Mouse (Mus musculus): ENCODE measurements around the gene Lrmda.

Lrmda gene

GRCm38 (mm10) chr14:22156991-22157390 is 137.5 kb downstream of the Lrmda start:
- no peak for DNase-seq (ENCODE audit: low read depth)

GRCm38 (mm10) chr14:22161416-22161815 is 141.9 kb downstream of the Lrmda start:
- no peak for DNase-seq (ENCODE audit: low read depth)

- DNase-seq (ENCODE audit: low read depth): no peak
These were observed 147.8 kb downstream of the Lrmda start for GRCm38 (mm10) chr14:22167285-22167684.

- DNase-seq (ENCODE audit: low read depth): no peak
These were observed 148.7 kb downstream of the Lrmda start for GRCm38 (mm10) chr14:22168077-22168794.

- DNase-seq (ENCODE audit: low read depth): no peak
These were observed 149.5 kb downstream of the Lrmda start for GRCm38 (mm10) chr14:22168795-22169568.

GRCm38 (mm10) chr14:22174757-22175156 is 155.2 kb downstream of the Lrmda start:
- no peak for DNase-seq (ENCODE audit: low read depth)

GRCm38 (mm10) chr14:22179761-22180160 is 160.2 kb downstream of the Lrmda start:
- DNase-seq (ENCODE audit: low read depth): no peak

GRCm38 (mm10) chr14:22181508-22181907 is 162.0 kb downstream of the Lrmda start:
- no peak for DNase-seq (ENCODE audit: low read depth)

GRCm38 (mm10) chr14:22183195-22183594 is 163.7 kb downstream of the Lrmda start:
- peak; percentile 53 for DNase-seq (ENCODE audit: low read depth)

- DNase-seq (ENCODE audit: low read depth): no peak
These were observed 165.9 kb downstream of the Lrmda start for GRCm38 (mm10) chr14:22185452-22185851.

- DNase-seq (ENCODE audit: low read depth): no peak
These were observed 170.6 kb downstream of the Lrmda start for GRCm38 (mm10) chr14:22190111-22190510.

GRCm38 (mm10) chr14:22192185-22192584 is 172.7 kb downstream of the Lrmda start:
- no peak for DNase-seq (ENCODE audit: low read depth)

- DNase-seq (ENCODE audit: low read depth): no peak
These were observed 178.5 kb downstream of the Lrmda start for GRCm38 (mm10) chr14:22198021-22198420.

- DNase-seq (ENCODE audit: low read depth): no peak
These were observed 179.3 kb downstream of the Lrmda start for GRCm38 (mm10) chr14:22198641-22199425.

- DNase-seq (ENCODE audit: low read depth): no peak
These were observed 182.2 kb downstream of the Lrmda start for GRCm38 (mm10) chr14:22201667-22202066.

GRCm38 (mm10) chr14:22210601-22211000 is 191.1 kb downstream of the Lrmda start:
- no peak for DNase-seq (ENCODE audit: low read depth)

- DNase-seq (ENCODE audit: low read depth): no peak
These were observed 198.7 kb downstream of the Lrmda start for GRCm38 (mm10) chr14:22218183-22218582.

GRCm38 (mm10) chr14:22222038-22222437 is 202.5 kb downstream of the Lrmda start:
- no peak for DNase-seq (ENCODE audit: low read depth)

- no peak for DNase-seq (ENCODE audit: low read depth)
These were observed 203.1 kb downstream of the Lrmda start for GRCm38 (mm10) chr14:22222574-22222973.

- no peak for DNase-seq (ENCODE audit: low read depth)
These were observed 206.7 kb downstream of the Lrmda start for GRCm38 (mm10) chr14:22226205-22226604.

- DNase-seq (ENCODE audit: low read depth): no peak
These were observed 208.9 kb downstream of the Lrmda start for GRCm38 (mm10) chr14:22228253-22228968.

- DNase-seq (ENCODE audit: low read depth): no peak
These were observed 220.8 kb downstream of the Lrmda start for GRCm38 (mm10) chr14:22240315-22240714.
